Mouse (Mus musculus): ENCODE data around the gene Adh7. TPM values are rescaled to one million over a fixed set of nuclear protein-coding genes. Genes with fewer than 3 reads are reported as not detected.
A peak's percentile ranks its signal among the peaks of the same experiment; 100 is the strongest.

The Adh7 gene
- polyA plus RNA-seq, 1 experiment, result 0.08 TPM

GRCm38 (mm10) chr3:138224363-138224954 is 6.9 kb downstream of the Adh7 start:
- H3K36me3 ChIP-seq (ENCODE audit: control insufficient read depth, insufficient read depth, low read length), result no peaks in the 10 kb centered on the region
- TF ChIP-seq CTCF (IDR thresholded peaks at IDR 0.05; ENCODE audit: extremely low read depth, insufficient read length, insufficient replicate concordance, low read depth, low read length) (no peak), POLR2A (IDR thresholded peaks at IDR 0.05; ENCODE audit: low read depth, low read length) (no peak)
- no peak overlapping the region for H3K27ac ChIP-seq (ENCODE audit: insufficient read depth, low read depth, low read length)
- H3K4me1 ChIP-seq (ENCODE audit: control insufficient read depth, insufficient read depth, insufficient read length, low read length), result peaks cover 26% of the 10 kb centered on the region
- WGBS, result 73% methylated on average over 13 of the region's 13 CpGs
- no peaks in the 10 kb centered on the region for H3K27me3 ChIP-seq (ENCODE audit: control insufficient read depth, insufficient read depth, low read length)
- H3K4me3 ChIP-seq (ENCODE audit: low read depth, low read length), result no peak overlapping the region

GRCm38 (mm10) chr3:138225331-138225730 is 7.8 kb downstream of the Adh7 start:
- Histone ChIP-seq H3K4me3 (ENCODE audit: low read depth, low read length) (no peak overlapping the region), H3K36me3 (ENCODE audit: control insufficient read depth, insufficient read depth, low read length) (no peaks in the 10 kb centered on the region), H3K27me3 (ENCODE audit: control insufficient read depth, insufficient read depth, low read length) (no peaks in the 10 kb centered on the region), H3K27ac (ENCODE audit: insufficient read depth, low read depth, low read length) (peak overlapping the region; percentile 69), H3K4me1 (ENCODE audit: control insufficient read depth, insufficient read depth, insufficient read length, low read length) (peaks cover 28% of the 10 kb centered on the region)
- TF ChIP-seq POLR2A (IDR thresholded peaks at IDR 0.05; ENCODE audit: low read depth, low read length) (no peak), CTCF (IDR thresholded peaks at IDR 0.05; ENCODE audit: extremely low read depth, insufficient read length, insufficient replicate concordance, low read depth, low read length) (no peak)
- 62% methylated on average over 7 of the region's 7 CpGs for WGBS

GRCm38 (mm10) chr3:138225853-138226252 is 8.3 kb downstream of the Adh7 start:
- Histone ChIP-seq H3K36me3 (ENCODE audit: control insufficient read depth, insufficient read depth, low read length) (no peaks in the 10 kb centered on the region), H3K27ac (ENCODE audit: insufficient read depth, low read depth, low read length) (peak overlapping the region; percentile 69), H3K27me3 (ENCODE audit: control insufficient read depth, insufficient read depth, low read length) (no peaks in the 10 kb centered on the region), H3K4me3 (ENCODE audit: low read depth, low read length) (no peak overlapping the region), H3K4me1 (ENCODE audit: control insufficient read depth, insufficient read depth, insufficient read length, low read length) (peaks cover 32% of the 10 kb centered on the region)
- WGBS, result 36% methylated on average over 7 of the region's 7 CpGs
- TF ChIP-seq POLR2A (IDR thresholded peaks at IDR 0.05; ENCODE audit: low read depth, low read length) (no peak), CTCF (IDR thresholded peaks at IDR 0.05; ENCODE audit: extremely low read depth, insufficient read length, insufficient replicate concordance, low read depth, low read length) (no peak)

- Histone ChIP-seq H3K4me3 (ENCODE audit: low read depth, low read length) (no peak overlapping the region), H3K36me3 (ENCODE audit: control insufficient read depth, insufficient read depth, low read length) (no peaks in the 10 kb centered on the region), H3K4me1 (ENCODE audit: control insufficient read depth, insufficient read depth, insufficient read length, low read length) (peaks cover 32% of the 10 kb centered on the region), H3K27ac (ENCODE audit: insufficient read depth, low read depth, low read length) (peak overlapping the region; percentile 69; the same call in 1 of the 2 replicates), H3K27me3 (ENCODE audit: control insufficient read depth, insufficient read depth, low read length) (no peaks in the 10 kb centered on the region)
- TF ChIP-seq POLR2A (IDR thresholded peaks at IDR 0.05; ENCODE audit: low read depth, low read length) (no peak), CTCF (IDR thresholded peaks at IDR 0.05; ENCODE audit: extremely low read depth, insufficient read length, insufficient replicate concordance, low read depth, low read length) (no peak)
- WGBS, result 96% methylated on average over 6 of the region's 6 CpGs
Measured at GRCm38 (mm10) chr3:138226476-138226875, 8.9 kb downstream of the Adh7 start.

GRCm38 (mm10) chr3:138227082-138227481 is 9.5 kb downstream of the Adh7 start:
- Histone ChIP-seq H3K4me3 (ENCODE audit: low read depth, low read length) (no peak overlapping the region), H3K27ac (ENCODE audit: insufficient read depth, low read depth, low read length) (no peak overlapping the region), H3K4me1 (ENCODE audit: control insufficient read depth, insufficient read depth, insufficient read length, low read length) (peaks cover 32% of the 10 kb centered on the region), H3K36me3 (ENCODE audit: control insufficient read depth, insufficient read depth, low read length) (no peaks in the 10 kb centered on the region), H3K27me3 (ENCODE audit: control insufficient read depth, insufficient read depth, low read length) (no peaks in the 10 kb centered on the region)
- TF ChIP-seq CTCF (IDR thresholded peaks at IDR 0.05; ENCODE audit: extremely low read depth, insufficient read length, insufficient replicate concordance, low read depth, low read length) (no peak), POLR2A (IDR thresholded peaks at IDR 0.05; ENCODE audit: low read depth, low read length) (no peak)
- 96% methylated on average over 2 of the region's 2 CpGs for WGBS

GRCm38 (mm10) chr3:138227782-138228181 is 10.2 kb downstream of the Adh7 start:
- Histone ChIP-seq H3K36me3 (ENCODE audit: control insufficient read depth, insufficient read depth, low read length) (no peaks in the 10 kb centered on the region), H3K27me3 (ENCODE audit: control insufficient read depth, insufficient read depth, low read length) (no peaks in the 10 kb centered on the region), H3K4me1 (ENCODE audit: control insufficient read depth, insufficient read depth, insufficient read length, low read length) (peaks cover 30% of the 10 kb centered on the region), H3K27ac (ENCODE audit: insufficient read depth, low read depth, low read length) (no peak overlapping the region), H3K4me3 (ENCODE audit: low read depth, low read length) (no peak overlapping the region)
- 96% methylated on average over 8 of the region's 8 CpGs for WGBS
- no peak for TF ChIP-seq POLR2A (IDR thresholded peaks at IDR 0.05; ENCODE audit: low read depth, low read length)
- no peak for TF ChIP-seq CTCF (IDR thresholded peaks at IDR 0.05; ENCODE audit: extremely low read depth, insufficient read length, insufficient replicate concordance, low read depth, low read length)

GRCm38 (mm10) chr3:138229448-138229847 is 11.9 kb downstream of the Adh7 start:
- no peak overlapping the region for H3K27ac ChIP-seq (ENCODE audit: insufficient read depth, low read depth, low read length)
- H3K27me3 ChIP-seq (ENCODE audit: control insufficient read depth, insufficient read depth, low read length), result no peaks in the 10 kb centered on the region
- WGBS, result 69% methylated on average over 1 of the region's 1 CpGs
- H3K4me3 ChIP-seq (ENCODE audit: low read depth, low read length), result no peak overlapping the region
- TF ChIP-seq POLR2A (IDR thresholded peaks at IDR 0.05; ENCODE audit: low read depth, low read length), result no peak
- no peaks in the 10 kb centered on the region for H3K36me3 ChIP-seq (ENCODE audit: control insufficient read depth, insufficient read depth, low read length)
- peaks cover 27% of the 10 kb centered on the region for H3K4me1 ChIP-seq (ENCODE audit: control insufficient read depth, insufficient read depth, insufficient read length, low read length)

All from small intestine, adult 2 months (tissue).